Mouse (Mus musculus) liver, adult 2 months (tissue): ENCODE results near the gene Arl1. TPM values are rescaled to one million over a fixed set of nuclear protein-coding genes. Genes with fewer than 3 reads are reported as not detected.

Source experiments
- DNase-seq: peaks from one replicate; pipeline ENCODE4 v3.0.0-alpha.2; 2011; ENCODE audit warnings: low read depth, low spot score; ENCODE audit errors: extremely low read depth
- H3K27ac ChIP-seq: fragments of 200-500 bp; replicated peaks from 2 replicates; pipeline ENCODE4 v1.5.1; 2012; ENCODE audit warnings: low read depth, mild to moderate bottlenecking, control low read depth, inconsistent platforms, low read length; ENCODE audit not compliant: insufficient read depth
- H3K27me3 ChIP-seq: fragments of 200-500 bp; 2 replicates; pipeline ENCODE4 v1.6.1; 2012; ENCODE audit warnings: mild to moderate bottlenecking, moderate library complexity, low read length, inconsistent platforms; ENCODE audit not compliant: control insufficient read depth, insufficient read depth
- H3K36me3 ChIP-seq: fragments of 200-500 bp; 2 replicates; pipeline ENCODE4 v1.6.1; 2012; ENCODE audit warnings: low read length, inconsistent platforms; ENCODE audit not compliant: control insufficient read depth, insufficient read depth
- H3K4me1 ChIP-seq: fragments of 200-500 bp; 2 replicates; pipeline ENCODE4 v1.6.1; 2011; ENCODE audit warnings: low read length; ENCODE audit not compliant: control insufficient read depth, insufficient read depth
- H3K4me3 ChIP-seq: fragments of 200-500 bp; 2 replicates; pipeline ENCODE4 v1.5.1; 2011; ENCODE audit warnings: low read depth, mild to moderate bottlenecking, control low read depth, low read length, moderate library complexity; ENCODE audit not compliant: insufficient read depth
- H3K79me2 ChIP-seq: fragments of 200-500 bp; 2 replicates; pipeline ENCODE4 v1.6.1; 2012; ENCODE audit warnings: inconsistent platforms, mild to moderate bottlenecking, low read length, moderate library complexity; ENCODE audit not compliant: control insufficient read depth, insufficient read depth
- H3K9ac ChIP-seq: fragments of 200-500 bp; 2 replicates; pipeline ENCODE4 v1.6.1; 2012; ENCODE audit warnings: low read depth, mild to moderate bottlenecking, control low read depth, inconsistent platforms, low read length
- CTCF ChIP-seq: fragments of 200-500 bp; IDR thresholded peaks from 2 replicates; pipeline ENCODE4 v1.5.1; 2011; ENCODE audit warnings: low read depth, low read length, control low read depth
- POLR2A ChIP-seq: fragments of 200-500 bp; IDR thresholded peaks from 2 replicates; pipeline ENCODE4 v1.6.1; 2011; ENCODE audit warnings: low read length, control low read depth; ENCODE audit not compliant: insufficient read depth; ENCODE audit errors: extremely low read depth
- WGBS: fragments of 180-500 bp; shearing (Covaris S2); methylation state at CpG from one replicate; pipeline ENCODE4 v1.1.7; 2018; 5-methylcytosine and 5-hydroxymethylcytosine counted together
- polyA plus RNA-seq: library from polyadenylated mRNA; depleted of rRNA; stranded (reverse); fragments of >200 nt; gene quantifications from 2 replicates; pipeline ENCODE4 v1.2.3, GENCODE M21; 2012; rRNA removed
- total RNA-seq: library from RNA; depleted of rRNA; stranded (reverse); fragments of >200 nt; gene quantifications from 2 replicates; pipeline ENCODE4 v1.2.3, GENCODE M21; 2014; rRNA removed

The Arl1 gene
- total RNA-seq = 84.9 and 98.1 TPM in 2 replicates
- 30.3 and 31.7 TPM in 2 replicates for polyA plus RNA-seq

DNA sequence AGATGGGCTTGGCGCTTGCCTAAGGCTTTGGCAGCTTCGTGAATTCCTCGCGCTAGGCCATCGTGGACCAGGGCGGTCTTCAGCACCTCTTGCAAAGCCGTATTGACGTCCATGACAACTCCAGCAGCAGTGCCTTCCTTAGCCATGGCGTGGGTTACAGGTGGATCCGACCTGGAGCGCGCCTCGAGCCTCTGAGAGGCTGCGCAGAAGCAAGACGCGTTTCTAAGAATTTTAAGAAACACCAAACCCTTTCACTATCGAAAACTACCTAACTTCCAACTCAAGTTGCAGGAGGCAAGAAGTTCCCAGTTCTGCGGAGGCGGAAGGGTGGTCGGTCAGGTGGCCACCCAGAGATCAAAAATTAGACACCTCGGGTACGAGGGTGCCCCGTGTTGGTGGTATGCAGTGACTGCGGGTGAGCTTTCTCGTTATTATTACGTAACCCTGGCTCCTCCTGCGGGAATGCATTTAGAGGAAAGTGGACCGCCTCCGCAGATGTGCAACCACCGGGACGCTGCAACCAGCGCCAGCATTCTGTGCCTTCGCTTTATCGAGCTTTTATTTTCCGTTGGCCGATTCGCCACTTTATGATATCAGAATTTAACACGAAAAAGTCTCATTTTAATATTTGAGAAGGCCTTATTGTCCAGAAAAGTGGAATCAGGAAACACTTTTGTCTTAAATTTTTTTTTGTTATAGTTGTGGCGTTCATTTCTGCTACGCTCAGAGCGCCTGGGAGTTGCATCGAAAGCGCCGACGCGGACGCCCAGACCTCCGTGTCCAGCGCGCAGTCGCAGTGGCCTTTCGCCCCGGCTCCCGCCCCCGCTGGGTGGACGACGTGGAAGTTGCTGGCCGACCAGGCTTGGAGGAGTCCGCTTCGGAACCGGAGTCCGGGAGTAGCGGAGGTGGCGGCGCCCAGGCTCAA, at the start of gene Arl1:
Arl1 (plus strand) TSS at position 288 of the 925 bp plus-strand sequence.
- DNase-seq = peak; percentile 92
- WGBS = under 1% methylated on average over 65 of the region's 65 CpGs
- Histone ChIP-seq H3K27ac (peak within 1 kb of the TSS; percentile 86), H3K79me2 (peaks cover 14% of the 10 kb centered on the region; the same call in 1 of the 2 replicates), H3K27me3 (no peaks in the 10 kb centered on the region), H3K4me1 (peaks cover 4% of the 10 kb centered on the region), H3K9ac (peak within 1 kb of the TSS; percentile 96), H3K4me3 (peak within 1 kb of the TSS; percentile 92), H3K36me3 (no peaks in the 10 kb centered on the region; the same call in 1 of the 2 replicates)
- TF ChIP-seq POLR2A = peak; percentile 60; the same call in 1 of the 2 replicates
- no peak for TF ChIP-seq CTCF

DNA sequence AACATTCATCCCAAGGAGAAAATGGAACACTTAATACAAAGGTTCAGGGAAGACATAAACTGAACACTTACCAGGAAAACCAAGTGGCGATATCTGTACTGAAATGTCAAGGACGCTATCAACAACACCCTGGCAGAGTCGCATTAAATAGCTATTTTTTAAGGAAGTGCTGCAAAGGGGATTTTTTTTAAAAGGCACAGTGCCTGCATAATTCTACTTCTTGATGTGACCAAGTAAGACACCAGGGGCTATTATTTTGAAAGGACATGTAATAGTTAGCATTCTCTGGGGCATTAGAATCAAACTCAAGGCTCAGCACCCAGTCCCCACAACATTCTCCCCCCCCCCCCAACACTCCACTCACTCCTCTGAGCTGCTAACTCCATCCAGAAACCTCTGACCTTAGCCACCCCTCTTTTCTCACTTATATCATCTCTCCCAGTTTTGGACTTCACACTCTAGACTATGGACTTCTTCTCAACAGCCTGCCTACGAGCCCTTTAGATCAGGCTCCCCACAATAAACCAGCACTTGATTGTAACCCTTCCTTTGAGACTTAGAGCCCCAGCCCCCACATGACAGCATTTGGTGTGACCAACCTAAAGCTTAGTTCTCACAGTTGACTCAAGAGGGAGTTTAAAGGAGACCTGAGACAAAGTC, 47.6 kb upstream of the Arl1 start:
- TF ChIP-seq CTCF (no peak), POLR2A (no peak)
- Histone ChIP-seq H3K79me2 (no peaks in the 10 kb centered on the region), H3K36me3 (no peaks in the 10 kb centered on the region), H3K27ac (no peak overlapping the region), H3K27me3 (no peaks in the 10 kb centered on the region), H3K4me3 (no peak overlapping the region), H3K4me1 (no peaks in the 10 kb centered on the region), H3K9ac (no peak overlapping the region)
- DNase-seq = peak; percentile 33
- 62% methylated on average over 4 of the region's 4 CpGs for WGBS

DNA sequence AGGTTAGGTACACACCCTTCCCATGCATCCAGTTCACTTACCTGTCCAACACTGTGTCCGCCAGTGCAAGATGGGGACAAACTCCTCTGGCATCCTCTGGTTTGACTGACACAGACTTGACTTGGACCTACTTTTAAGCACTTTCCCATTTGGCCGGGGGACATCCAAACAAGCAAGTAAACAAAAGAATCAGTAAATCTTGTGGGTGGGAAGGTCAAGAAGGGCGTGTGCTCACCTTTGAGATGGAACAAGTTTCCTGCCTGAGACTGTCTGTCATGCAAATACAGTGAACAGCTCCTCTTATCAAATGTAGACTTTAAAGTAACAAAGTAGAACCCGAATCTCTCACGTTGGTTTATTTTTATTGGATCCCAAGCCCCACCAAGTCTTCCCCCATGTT, 45.7 kb upstream of the Arl1 start, which contains the start of gene Spic:
Spic (minus strand) TSS at position 91 of the 400 bp plus-strand sequence.
- 74% methylated on average over 5 of the region's 5 CpGs for WGBS
- Histone ChIP-seq H3K4me3 (no peak within 1 kb of the TSS), H3K4me1 (no peaks in the 10 kb centered on the region), H3K27ac (no peak within 1 kb of the TSS), H3K79me2 (no peaks in the 10 kb centered on the region), H3K27me3 (no peaks in the 10 kb centered on the region), H3K36me3 (no peaks in the 10 kb centered on the region), H3K9ac (no peak within 1 kb of the TSS)
- TF ChIP-seq CTCF = no peak
- TF ChIP-seq POLR2A = no peak
- no peak for DNase-seq

DNA sequence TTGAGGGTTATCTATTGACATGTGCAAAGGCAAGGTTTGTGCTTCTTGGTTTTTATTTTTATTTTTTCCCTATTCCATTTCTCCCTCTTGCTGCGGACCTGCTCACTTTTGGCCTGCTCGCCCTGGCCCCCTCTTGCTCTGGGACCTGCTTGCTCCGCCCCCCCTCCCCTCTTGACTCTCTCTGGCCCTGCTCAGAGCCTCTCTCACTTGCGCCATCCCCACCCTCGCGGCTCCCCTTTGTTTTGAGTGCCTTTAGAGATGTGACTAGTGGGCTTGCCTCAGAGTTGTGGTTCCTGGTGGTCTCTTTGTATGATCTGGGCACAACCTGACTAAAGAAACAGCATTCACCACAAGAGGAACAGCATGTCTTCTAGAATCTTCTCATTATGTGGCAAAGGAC, 29.7 kb upstream of the Arl1 start:
- Histone ChIP-seq H3K4me3 (no peak overlapping the region), H3K27ac (no peak overlapping the region), H3K79me2 (no peaks in the 10 kb centered on the region), H3K27me3 (no peaks in the 10 kb centered on the region), H3K36me3 (no peaks in the 10 kb centered on the region), H3K9ac (no peak overlapping the region), H3K4me1 (no peaks in the 10 kb centered on the region)
- TF ChIP-seq CTCF = no peak
- WGBS = 63% methylated on average over 6 of the region's 6 CpGs
- no peak for DNase-seq

- Histone ChIP-seq H3K4me1 (no peaks in the 10 kb centered on the region), H3K4me3 (no peak overlapping the region), H3K79me2 (no peaks in the 10 kb centered on the region), H3K27me3 (no peaks in the 10 kb centered on the region), H3K27ac (no peak overlapping the region), H3K36me3 (no peaks in the 10 kb centered on the region), H3K9ac (no peak overlapping the region)
- DNase-seq = peak; percentile 13
- TF ChIP-seq CTCF (no peak), POLR2A (no peak)
- 65% methylated on average over 10 of the region's 10 CpGs for WGBS
These were observed 21.8 kb upstream of the Arl1 start for GRCm38 (mm10) chr10:88708671-88709523.
